Mouse (Mus musculus) myocyte (in vitro differentiated cells): ENCODE measurements at regions not wholly inside any gene's neighbourhood (a gene's known extent, or its start where the extent isn't known, plus 50 kb on each side); places are given as distances from the start of the nearest gene placed in this dataset.

ENCODE experiments used
- H3K27me3 ChIP-seq: one replicate; pipeline ENCODE4 v1.6.1; 2011; ENCODE audit not compliant: control insufficient read depth, insufficient read depth, insufficient read length
- H3K36me3 ChIP-seq: one replicate; pipeline ENCODE4 v1.6.1; 2011; ENCODE audit not compliant: control insufficient read depth, insufficient read depth
- H3K4me2 ChIP-seq: one replicate; pipeline ENCODE4 v1.6.1; 2011; ENCODE audit warnings: low read depth, control low read depth
- H3K4me3 ChIP-seq: one replicate; pipeline ENCODE4 v1.5.1; 2011; ENCODE audit warnings: mild to moderate bottlenecking, control low read depth, moderate library complexity
- H3K79me2 ChIP-seq: one replicate; pipeline ENCODE4 v1.6.1; 2011; ENCODE audit not compliant: control insufficient read depth, insufficient read depth
- H3ac ChIP-seq: one replicate; pipeline ENCODE4 v1.6.1; 2011; ENCODE audit not compliant: control insufficient read depth, insufficient read length
- CEBPB ChIP-seq: IDR thresholded peaks from 2 replicates; pipeline ENCODE4 v1.6.1; 2011; ENCODE audit warnings: mild to moderate bottlenecking, moderate library complexity; ENCODE audit not compliant: poor library complexity, insufficient read depth, severe bottlenecking
- E2F4 ChIP-seq: IDR thresholded peaks from one replicate; pipeline ENCODE4 v1.6.1; 2011; ENCODE audit warnings: mild to moderate bottlenecking, control low read depth, moderate library complexity; ENCODE audit not compliant: insufficient read depth
- MAX ChIP-seq: IDR thresholded peaks from one replicate; pipeline ENCODE4 v1.6.1; 2011; ENCODE audit warnings: low read depth, mild to moderate bottlenecking, control low read depth
- MYOD1 ChIP-seq, 3 experiments: IDR thresholded peaks; one replicate each; pipeline ENCODE4 v1.6.1; 2011; ENCODE audit warnings: control low read depth in 2 of 3, low read depth in 2 of 3, mild to moderate bottlenecking in 2 of 3, moderate library complexity in 1 of 3; ENCODE audit not compliant: insufficient read length in 2 of 3, control insufficient read depth in 1 of 3
- MYOG ChIP-seq, 3 experiments: IDR thresholded peaks; one replicate each; pipeline ENCODE4 v1.6.1; 2011; ENCODE audit warnings: control low read depth in 2 of 3, low read depth in 2 of 3, mild to moderate bottlenecking in 2 of 3; ENCODE audit not compliant: insufficient read length in 2 of 3, control insufficient read depth in 1 of 3, insufficient read depth in 1 of 3
- POLR2A ChIP-seq: IDR thresholded peaks from one replicate; pipeline ENCODE4 v1.6.1; 2011; ENCODE audit warnings: low read depth, mild to moderate bottlenecking, control low read depth, moderate library complexity; ENCODE audit not compliant: insufficient read length
- POLR2AphosphoS2 ChIP-seq: IDR thresholded peaks from one replicate; pipeline ENCODE4 v1.6.1; 2011; ENCODE audit warnings: low read depth, control low read depth; ENCODE audit not compliant: insufficient read length
- REST ChIP-seq: IDR thresholded peaks from one replicate; pipeline ENCODE4 v1.6.1; 2011; ENCODE audit warnings: mild to moderate bottlenecking, control low read depth, moderate library complexity; ENCODE audit not compliant: insufficient read depth, insufficient read length
- SRF ChIP-seq: IDR thresholded peaks from one replicate; pipeline ENCODE4 v1.6.1; 2011; ENCODE audit warnings: low read depth; ENCODE audit not compliant: control insufficient read depth, insufficient read length
- TCF12 ChIP-seq: IDR thresholded peaks from one replicate; pipeline ENCODE4 v1.6.1; 2011; ENCODE audit warnings: mild to moderate bottlenecking, control low read depth; ENCODE audit not compliant: poor library complexity, insufficient read depth, severe bottlenecking
- TCF3 ChIP-seq: IDR thresholded peaks from one replicate; pipeline ENCODE4 v1.6.1; 2011; ENCODE audit warnings: low read depth, control low read depth; ENCODE audit not compliant: insufficient read length
- USF1 ChIP-seq: IDR thresholded peaks from one replicate; pipeline ENCODE4 v1.6.1; 2011; ENCODE audit warnings: low read depth, mild to moderate bottlenecking, control low read depth, moderate library complexity

DNA sequence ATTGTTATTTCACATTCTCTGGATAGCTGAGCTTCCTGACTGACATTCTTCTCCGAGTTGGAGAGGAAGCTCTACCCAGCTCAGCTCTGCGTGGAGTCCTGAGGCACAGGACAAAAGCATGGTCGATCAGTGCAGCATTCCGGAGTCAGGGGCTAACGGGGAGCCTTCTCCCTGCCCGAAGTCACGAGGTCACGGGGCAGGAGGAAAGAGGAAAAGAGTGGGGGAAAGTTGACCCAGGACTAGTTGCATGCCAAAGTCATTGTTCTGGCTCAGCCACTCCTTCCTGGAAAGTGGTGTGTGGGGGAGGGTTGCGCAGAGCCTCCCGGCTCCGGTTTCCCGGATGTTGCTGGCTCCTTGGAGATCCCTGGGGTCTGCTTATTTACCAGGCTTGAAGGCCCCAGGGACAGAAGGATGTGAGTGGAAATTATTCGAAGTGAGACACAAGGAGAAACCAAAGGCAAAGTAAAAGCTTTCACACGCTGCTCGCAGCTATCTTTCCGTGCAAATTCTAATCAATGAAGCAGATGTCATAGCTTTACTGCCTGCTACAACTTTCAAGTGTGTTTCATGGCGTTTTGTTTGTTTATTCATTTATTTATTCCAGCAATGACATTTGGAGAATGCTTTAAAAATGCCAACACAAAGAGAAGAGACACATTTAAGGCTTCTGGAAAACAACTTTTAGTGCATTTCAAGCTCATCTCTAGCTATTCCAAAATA lies 221.8 kb downstream of the Fam43a start:
- Histone ChIP-seq H3K36me3 (no peaks in the 10 kb centered on the region), H3K4me3 (no peak overlapping the region), H3ac (no peak overlapping the region), H3K4me2 (peak overlapping the region; percentile 30), H3K79me2 (no peaks in the 10 kb centered on the region), H3K27me3 (no peaks in the 10 kb centered on the region)
- TF ChIP-seq E2F4 = no peak
- TF ChIP-seq TCF3 = no peak

DNA sequence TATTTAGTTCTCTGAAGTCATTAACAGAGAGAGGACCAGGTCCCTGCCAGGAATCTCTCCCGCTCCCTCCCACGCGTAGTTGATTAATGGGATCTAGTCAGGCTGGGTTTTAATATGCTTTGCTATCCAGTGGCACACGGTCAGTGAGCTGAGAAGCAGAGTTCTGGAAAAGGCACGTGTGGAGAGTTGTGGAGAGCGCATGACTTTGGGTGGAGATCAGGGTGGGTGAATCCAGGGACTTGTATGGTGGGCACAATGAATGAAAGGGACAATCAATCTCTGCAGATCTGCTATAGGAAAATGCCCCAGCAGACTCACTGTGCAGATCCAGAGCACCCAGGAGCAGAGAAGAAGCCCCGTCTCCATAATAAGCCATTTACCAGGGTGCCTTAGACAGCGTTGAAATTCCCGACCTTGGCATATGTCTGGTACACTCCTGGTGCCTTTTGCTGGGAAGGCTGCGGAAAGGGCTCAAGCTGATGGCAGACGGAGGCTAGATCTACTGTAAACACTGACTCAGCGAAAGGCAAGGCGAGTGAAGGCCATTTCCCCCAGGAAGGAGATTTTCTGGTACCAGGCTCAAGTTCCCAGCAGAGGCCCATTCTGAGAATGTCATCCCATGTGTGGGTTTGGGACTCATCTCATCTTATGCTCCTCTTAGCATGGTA lies 222.5 kb downstream of the Fam43a start:
- TF ChIP-seq MYOG (IDR thresholded peaks at IDR 0.05; ENCODE audit: control insufficient read depth in 1 of 3, insufficient read depth in 1 of 3, insufficient read length in 2 of 3, low read depth in 2 of 3) (no peak), CEBPB (no peak), E2F4 (no peak), USF1 (no peak), POLR2A (no peak), MAX (no peak), TCF12 (no peak), MYOD1 (IDR thresholded peaks at IDR 0.05; ENCODE audit: control insufficient read depth in 1 of 3, insufficient read length in 2 of 3, low read depth in 2 of 3) (no peak), POLR2AphosphoS2 (no peak)
- H3K4me2 ChIP-seq = no peak overlapping the region
- H3K36me3 ChIP-seq = no peaks in the 10 kb centered on the region
- no peaks in the 10 kb centered on the region for H3K79me2 ChIP-seq
- H3K4me3 ChIP-seq = no peak overlapping the region
- H3K27me3 ChIP-seq = no peaks in the 10 kb centered on the region
- H3ac ChIP-seq = no peak overlapping the region

DNA sequence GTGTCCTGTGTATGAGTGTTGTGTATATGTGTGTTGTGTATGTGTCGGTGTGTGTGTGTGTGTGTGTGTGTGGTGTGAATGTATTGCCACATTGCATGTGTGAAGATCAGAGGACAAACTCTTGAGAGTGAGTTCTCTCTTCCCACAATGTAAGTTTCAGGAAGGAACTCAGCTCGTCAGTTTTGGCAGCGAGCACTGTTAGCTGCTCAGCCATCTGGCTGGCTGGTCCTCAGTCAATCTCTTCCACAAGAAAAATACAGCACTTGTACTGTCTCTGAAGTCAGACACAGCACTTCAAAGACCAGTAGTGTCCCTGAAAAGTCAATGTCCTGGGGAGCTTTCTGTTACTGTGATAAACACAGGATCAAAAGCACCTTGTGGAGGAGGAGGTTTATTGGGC lies 226.6 kb downstream of the Fam43a start:
- no peak for TF ChIP-seq POLR2AphosphoS2
- TF ChIP-seq E2F4 = no peak
- no peak for TF ChIP-seq CEBPB
- TF ChIP-seq MYOD1 (IDR thresholded peaks at IDR 0.05; ENCODE audit: control insufficient read depth in 1 of 3, insufficient read length in 2 of 3, low read depth in 2 of 3) = no peak
- no peak for TF ChIP-seq SRF
- TF ChIP-seq MYOG (IDR thresholded peaks at IDR 0.05; ENCODE audit: control insufficient read depth in 1 of 3, insufficient read depth in 1 of 3, insufficient read length in 2 of 3, low read depth in 2 of 3) = no peak
- no peak for TF ChIP-seq REST
- no peak for TF ChIP-seq MAX
- no peak for TF ChIP-seq TCF3
- no peak for TF ChIP-seq POLR2A
- TF ChIP-seq TCF12 = no peak
- no peak for TF ChIP-seq USF1
- H3K36me3 ChIP-seq = no peaks in the 10 kb centered on the region
- H3K79me2 ChIP-seq = no peaks in the 10 kb centered on the region
- no peak overlapping the region for H3K4me3 ChIP-seq
- no peak overlapping the region for H3ac ChIP-seq
- no peak overlapping the region for H3K4me2 ChIP-seq
- H3K27me3 ChIP-seq = no peaks in the 10 kb centered on the region

DNA sequence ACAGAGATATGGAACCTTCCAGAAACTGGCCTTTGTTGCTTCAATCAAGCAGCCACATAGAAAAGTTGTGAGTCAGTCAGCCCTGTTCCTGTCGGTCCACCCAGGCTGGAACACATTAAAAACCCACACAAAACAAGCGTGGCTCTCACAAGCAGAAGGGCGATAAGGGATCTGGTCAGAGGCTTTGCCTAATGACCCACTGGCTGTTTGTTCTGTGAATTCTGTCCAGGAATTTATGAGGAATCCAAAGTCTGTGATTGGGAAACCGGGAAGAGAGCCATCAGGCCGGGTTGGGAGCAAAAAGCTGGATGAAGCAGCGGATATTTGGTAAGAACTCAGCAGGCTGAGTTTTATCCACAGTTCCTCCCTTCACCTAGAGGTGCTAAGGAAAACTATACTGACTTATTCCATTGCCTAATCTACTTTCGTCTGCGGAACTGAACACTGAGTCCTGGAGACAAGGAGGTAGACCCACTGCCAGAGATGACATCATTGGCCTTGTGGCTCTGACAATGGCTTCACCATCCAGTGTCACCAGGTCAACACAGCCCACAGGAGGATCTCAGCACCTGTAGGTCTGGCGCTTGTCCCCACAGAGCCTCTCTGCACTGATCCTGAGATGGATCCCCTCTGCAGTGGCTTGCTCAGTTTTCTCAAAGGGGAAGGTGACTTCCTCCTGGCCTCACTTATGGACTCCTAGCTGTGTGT lies 228.5 kb downstream of the Fam43a start:
- Histone ChIP-seq H3K36me3 (no peaks in the 10 kb centered on the region), H3K27me3 (no peaks in the 10 kb centered on the region), H3ac (no peak overlapping the region), H3K4me2 (no peak overlapping the region), H3K4me3 (no peak overlapping the region), H3K79me2 (no peaks in the 10 kb centered on the region)
- TF ChIP-seq POLR2A (no peak), MAX (no peak), MYOD1 (IDR thresholded peaks at IDR 0.05; ENCODE audit: control insufficient read depth in 1 of 3, insufficient read length in 2 of 3, low read depth in 2 of 3) (no peak), CEBPB (no peak), REST (no peak)

DNA sequence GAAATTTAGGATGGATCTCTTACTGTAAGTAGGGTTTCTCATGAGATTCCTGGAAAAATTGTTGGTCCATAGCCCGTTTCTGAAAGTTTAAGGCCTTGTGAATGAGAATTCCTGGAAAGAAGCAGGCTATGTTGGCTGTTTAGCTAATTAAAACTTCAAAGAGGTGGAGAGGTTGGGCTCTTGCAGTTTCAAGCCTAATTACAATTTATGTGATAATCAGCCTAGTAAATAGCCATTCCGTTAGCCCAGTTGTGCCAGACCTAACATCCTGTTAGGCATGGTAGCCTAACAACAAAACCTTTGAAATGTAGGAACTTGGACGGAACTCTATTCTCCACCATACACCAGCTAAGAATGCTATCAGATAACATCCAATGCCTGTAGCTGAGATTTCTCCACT lies 235.0 kb downstream of the Fam43a start:
- Histone ChIP-seq H3K27me3 (peaks cover 5% of the 10 kb centered on the region), H3ac (no peak overlapping the region), H3K79me2 (no peaks in the 10 kb centered on the region), H3K4me3 (no peak overlapping the region), H3K4me2 (no peak overlapping the region), H3K36me3 (no peaks in the 10 kb centered on the region)
- TF ChIP-seq POLR2AphosphoS2 (no peak), POLR2A (no peak), SRF (no peak)
